10 mouse cellular contexts compared by ENCODE assay signal in the genomic region with DNA sequence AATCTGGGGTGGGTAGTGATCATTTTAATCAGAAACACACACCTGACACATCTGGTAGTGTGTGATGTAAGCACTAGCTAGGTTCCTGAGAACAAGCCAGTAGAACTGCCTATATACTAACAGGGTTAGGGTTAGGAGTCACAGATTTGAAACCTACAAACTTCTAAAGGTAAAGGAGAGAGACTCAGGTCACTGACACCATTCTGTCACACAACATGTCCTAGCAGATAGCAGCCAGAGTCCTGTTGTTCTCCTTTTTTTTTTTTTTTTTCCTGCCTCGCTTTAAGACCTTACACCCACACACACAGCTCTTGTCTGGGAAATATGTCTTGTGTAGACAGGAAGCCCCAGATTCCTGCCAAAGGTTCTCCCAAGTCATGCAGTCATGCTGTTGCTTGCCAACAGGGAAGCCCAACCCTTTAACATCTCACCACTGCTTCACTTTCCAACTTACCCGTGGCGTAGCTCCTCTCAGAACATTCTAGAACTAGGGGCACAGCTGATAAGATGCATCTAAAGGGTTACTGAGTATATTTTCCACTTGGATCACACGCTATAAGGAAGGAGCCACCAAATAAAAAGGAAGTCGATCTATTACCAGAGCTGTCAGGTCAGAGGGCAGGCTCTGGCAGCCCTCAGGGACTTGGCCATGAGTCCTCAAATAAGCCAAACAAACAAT. TPM values are rescaled to one million over a fixed set of nuclear protein-coding genes. Genes with fewer than 3 reads are reported as not detected.
A peak's percentile ranks its signal among the peaks of the same experiment; 100 is the strongest.
DNase-seq lines count a peak whose midpoint lies in the region; ATAC-seq lines count a peak whose summit lies in the region.
"Had no signal": no experiment of that assay in that cellular context is flagged by ENCODE, and none has a peak within 500 bp of the region (broad histone marks: within the 10 kb centered on the region; RNA-seq: fewer than 3 reads in every experiment).

No protein-coding gene starts in this region.

- no peak overlapping the region for H3K9ac ChIP-seq in midbrain, embryonic 14.5 days (replicated peaks; ENCODE audit: low read length)
- no peak overlapping the region for H3K9ac ChIP-seq in liver, embryonic 12.5 days
- H3K9ac ChIP-seq: liver, embryonic 15.5 days had no signal

- peak; percentile 18 to 74 for DNase-seq in urinary bladder, adult 18-20 months (ENCODE audit: low spot score in 2 of 2)
- no peak for DNase-seq in urinary bladder, postnatal 10 days (ENCODE audit: low spot score)
- DNase-seq in gastrocnemius, postnatal 36 days = peak; percentile 38 to 53
- DNase-seq in kidney, postnatal 36 days = peak; percentile 62 to 82
- DNase-seq in right cerebral cortex, postnatal 4 days = no peak
- no peak for DNase-seq in midbrain, embryonic 14.5 days
- no peak for DNase-seq in cerebellum, adult 8-10 months

- H3K27me3 ChIP-seq in midbrain, embryonic 14.5 days (ENCODE audit: control insufficient read depth, insufficient read depth, low read length) = no peaks in the 10 kb centered on the region
- no peaks in the 10 kb centered on the region for H3K27me3 ChIP-seq in liver, embryonic 12.5 days (replicated peaks)
- H3K27me3 ChIP-seq: liver, embryonic 15.5 days had no signal

- H3K4me3 ChIP-seq in midbrain, embryonic 14.5 days (replicated peaks; ENCODE audit: low read depth, low read length) = no peak overlapping the region
- H3K4me3 ChIP-seq in liver, embryonic 12.5 days = no peak overlapping the region
- H3K4me3 ChIP-seq: erythroblast, embryonic 14.5 days; liver, embryonic 15.5 days had no signal

- no peak overlapping the region for H3K4me2 ChIP-seq in midbrain, embryonic 14.5 days (ENCODE audit: low read length)
- H3K4me2 ChIP-seq in liver, embryonic 12.5 days = no peak overlapping the region
- H3K4me2 ChIP-seq: liver, embryonic 15.5 days had no signal

- intact Hi-C loops in gastrocnemius, postnatal 36 days (cut with DNase I) = no loop called here

- no peak for ATAC-seq in midbrain, embryonic 14.5 days (ENCODE audit: low FRiP score, low TSS enrichment)
- ATAC-seq in liver, embryonic 12.5 days = no peak

- 86% methylated on average over 5 of the region's 5 CpGs for WGBS in midbrain, embryonic 14.5 days
- 60% methylated on average over 5 of the region's 5 CpGs for WGBS in liver, embryonic 12.5 days (ENCODE audit: insufficient replicate concordance)

- no peaks in the 10 kb centered on the region for H3K4me1 ChIP-seq in midbrain, embryonic 14.5 days (ENCODE audit: control insufficient read depth, insufficient read depth, low read length)
- no peaks in the 10 kb centered on the region for H3K4me1 ChIP-seq in liver, embryonic 12.5 days
- H3K4me1 ChIP-seq: liver, embryonic 15.5 days had no signal

- no peaks in the 10 kb centered on the region for H3K9me3 ChIP-seq in midbrain, embryonic 14.5 days (ENCODE audit: control insufficient read depth, low read length)
- no peaks in the 10 kb centered on the region for H3K9me3 ChIP-seq in liver, embryonic 12.5 days (replicated peaks)
- H3K9me3 ChIP-seq: liver, embryonic 15.5 days had no signal

- no peak overlapping the region for H3K27ac ChIP-seq in midbrain, embryonic 14.5 days (replicated peaks; ENCODE audit: low read depth, low read length)
- H3K27ac ChIP-seq in liver, embryonic 12.5 days = no peak overlapping the region
- H3K27ac ChIP-seq: liver, embryonic 15.5 days had no signal

- no peaks in the 10 kb centered on the region for H3K36me3 ChIP-seq in midbrain, embryonic 14.5 days (ENCODE audit: control insufficient read depth, insufficient read depth, low read length)
- no peaks in the 10 kb centered on the region for H3K36me3 ChIP-seq in liver, embryonic 12.5 days
- H3K36me3 ChIP-seq: liver, embryonic 15.5 days had no signal

RNA-seq across cellular contexts. Expression of gene Prdm15, which starts 45.8 kb away (rescaled TPM):
- total RNA-seq in gastrocnemius, postnatal 36 days (2021) = 1 to 10 TPM; 5.3 to 6.1 TPM
- 10.5 and 13.2 TPM in 2 replicates for polyA plus RNA-seq in midbrain, embryonic 14.5 days (2014; fragmentation: Nextera tagmentation; extraction: Ambion mirVana)
- polyA plus RNA-seq in liver, embryonic 12.5 days (2016; fragmentation: Nextera tagmentation; extraction: Ambion mirVana) = 6.4 TPM in 2 replicates

Comparison
In these comparisons a context has a peak if more than half of its experiments do, and no peak if none do; other contexts are left out.
1. DNase-seq: peak in urinary bladder, adult 18-20 months (2 of 2), gastrocnemius, postnatal 36 days (2 of 2) and kidney, postnatal 36 days (2 of 2); none in urinary bladder, postnatal 10 days (single experiment), right cerebral cortex, postnatal 4 days (single experiment), midbrain, embryonic 14.5 days (single experiment) and cerebellum, adult 8-10 months (single experiment).